Mouse (Mus musculus) heart, adult 8-10 months (tissue): ENCODE measurements around the gene Pzp. TPM values are rescaled to one million over a fixed set of nuclear protein-coding genes. Genes with fewer than 3 reads are reported as not detected.

ENCODE experiments used
- DNase-seq: peaks from one replicate; pipeline ENCODE4 v3.0.0; 2022; ENCODE audit warnings: low spot score
- total RNA-seq, 4 experiments: library from RNA; stranded (reverse); gene quantifications; 2 replicates each; pipeline ENCODE4 v1.2.4; 2022

Pzp gene
- total RNA-seq = 1 to 10 TPM; 2.2 to 3.6 (median 2.7) TPM

DNA sequence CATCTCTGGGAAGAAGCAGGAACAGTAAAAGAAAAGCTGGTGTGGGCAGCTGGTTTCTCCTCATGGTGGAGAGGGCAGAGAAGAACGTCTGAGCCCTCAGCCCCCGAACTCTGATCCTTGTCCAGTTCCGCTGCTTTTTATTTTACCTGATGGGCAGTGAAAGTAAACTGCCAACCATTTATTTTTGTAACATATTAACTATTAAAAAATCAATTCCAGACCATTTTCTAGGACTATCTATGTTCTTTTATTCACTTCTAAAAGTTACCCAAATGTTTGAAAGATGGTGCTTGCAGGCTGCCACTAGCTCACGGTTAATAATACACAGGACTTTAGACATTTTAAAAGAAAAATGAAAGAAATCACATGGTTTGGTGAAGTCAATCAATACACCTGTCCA lies at the start of gene Pzp:
Pzp (minus strand) TSS at position 120 of the 400 bp plus-strand sequence.
- DNase-seq = no peak

GRCm38 (mm10) chr6:128566589-128566988 lies 40.1 kb upstream of the Pzp start:
- no peak for DNase-seq

- DNase-seq = no peak
These were observed 27.5 kb upstream of the Pzp start for GRCm38 (mm10) chr6:128554049-128554448.

DNA sequence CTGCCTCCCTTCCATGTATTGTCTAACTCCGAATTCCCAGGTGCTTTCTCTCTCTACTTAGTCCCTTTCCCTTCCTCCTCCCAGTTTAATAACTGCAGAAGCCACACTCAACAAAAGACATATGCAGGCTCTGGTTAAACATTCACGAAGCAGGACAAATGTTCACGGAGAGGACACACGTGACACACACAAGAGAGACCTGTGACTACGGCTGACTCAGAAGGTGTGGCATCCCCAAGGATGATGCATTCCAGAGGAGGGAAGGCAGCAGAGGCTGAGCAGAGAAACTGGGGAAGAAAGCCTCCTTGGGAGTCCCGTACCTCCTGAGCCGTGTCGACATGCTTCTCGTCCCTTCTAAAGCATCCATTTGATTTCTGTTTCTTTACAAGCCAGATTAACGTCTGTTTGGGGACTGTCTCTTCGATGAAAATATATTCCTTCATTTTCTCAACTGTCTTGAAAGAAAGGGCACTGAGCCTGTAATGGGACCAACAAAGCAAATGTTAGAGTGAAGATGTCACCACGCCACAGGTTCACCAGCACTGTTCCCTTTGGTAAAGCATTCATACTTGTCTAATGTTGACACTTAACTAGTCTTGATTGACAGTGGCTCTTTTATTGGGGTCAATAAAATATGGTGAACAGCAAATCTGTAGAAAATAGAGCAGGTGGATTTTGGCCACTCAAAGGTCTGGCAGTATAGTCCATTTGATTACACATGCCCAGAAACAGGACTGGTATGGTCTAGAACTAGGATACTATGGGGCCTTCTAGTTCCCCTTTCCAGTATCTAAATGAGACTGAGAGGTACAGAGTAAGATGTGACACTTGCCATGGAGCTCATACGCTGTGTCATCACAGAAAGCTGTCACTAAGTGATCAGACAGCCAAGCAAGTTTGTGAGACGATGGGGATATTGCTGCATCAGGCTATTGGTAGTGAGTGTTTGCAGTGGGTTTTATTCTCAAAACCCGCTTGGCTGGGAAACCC lies 23.2 kb upstream of the Pzp start:
- no peak for DNase-seq

DNA sequence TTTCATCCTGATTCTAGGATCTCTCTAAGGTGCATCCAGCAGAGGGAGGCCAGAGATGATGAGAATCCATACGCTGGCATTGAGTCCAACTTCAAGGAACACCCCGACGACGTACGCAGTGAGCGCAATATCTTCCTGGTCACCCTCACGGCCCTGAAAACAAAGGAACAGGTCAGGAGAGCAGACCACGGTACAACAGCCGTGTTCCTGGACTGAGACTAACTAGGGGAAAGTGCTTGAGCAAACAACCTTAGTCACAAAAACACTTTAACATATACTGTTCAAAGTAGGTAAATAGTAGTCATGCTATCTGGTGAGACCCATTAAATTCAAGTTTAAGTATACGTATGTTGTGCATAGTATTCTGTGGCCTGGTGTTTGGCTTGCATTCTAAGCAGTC lies 22.0 kb upstream of the Pzp start:
- DNase-seq = no peak

DNA sequence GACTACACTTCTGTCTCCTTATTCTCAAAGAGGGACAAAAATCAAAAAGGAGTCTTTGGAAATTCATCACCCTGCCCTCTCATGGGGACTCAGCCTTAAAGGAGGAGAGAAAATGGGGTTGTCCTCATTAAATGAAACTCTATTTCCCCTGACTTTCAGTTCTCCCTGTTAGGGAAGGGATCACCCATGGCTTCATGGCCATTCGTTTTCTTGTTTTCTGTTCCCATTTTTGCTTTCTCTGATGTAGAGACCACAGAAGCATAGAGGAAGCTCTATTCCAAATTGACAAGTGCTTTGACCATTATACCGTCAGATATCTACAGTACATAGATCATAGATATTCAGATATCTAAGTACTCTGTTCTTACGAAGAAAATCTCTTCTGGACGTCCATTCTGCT lies 18.9 kb upstream of the Pzp start:
- no peak for DNase-seq

DNA sequence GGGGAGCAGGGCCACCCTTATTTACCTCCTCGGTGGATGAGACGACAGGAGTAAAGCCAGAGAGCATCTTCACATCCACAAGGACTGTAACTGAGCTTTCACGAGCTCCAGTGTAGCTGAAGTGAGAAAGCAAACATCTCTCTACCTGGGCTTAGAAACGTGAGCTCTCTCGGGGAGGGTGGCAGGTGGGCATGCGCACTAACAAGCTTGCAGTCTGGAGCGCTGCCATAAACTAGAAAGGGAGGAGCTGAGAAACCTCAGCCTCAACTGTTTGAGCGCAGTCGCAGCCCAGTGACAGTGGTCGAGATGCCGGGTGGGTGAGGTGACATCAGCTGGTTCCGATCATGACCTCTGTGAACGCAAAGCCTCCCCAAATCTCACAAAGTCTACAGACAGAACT lies 16.7 kb upstream of the Pzp start:
- no peak for DNase-seq

GRCm38 (mm10) chr6:128535250-128535649 lies 8.7 kb upstream of the Pzp start:
- DNase-seq = no peak

- DNase-seq = no peak
These were observed 6.8 kb upstream of the Pzp start for GRCm38 (mm10) chr6:128533296-128533695.

- DNase-seq = no peak
These were observed 6.2 kb upstream of the Pzp start for GRCm38 (mm10) chr6:128532701-128533100.

DNA sequence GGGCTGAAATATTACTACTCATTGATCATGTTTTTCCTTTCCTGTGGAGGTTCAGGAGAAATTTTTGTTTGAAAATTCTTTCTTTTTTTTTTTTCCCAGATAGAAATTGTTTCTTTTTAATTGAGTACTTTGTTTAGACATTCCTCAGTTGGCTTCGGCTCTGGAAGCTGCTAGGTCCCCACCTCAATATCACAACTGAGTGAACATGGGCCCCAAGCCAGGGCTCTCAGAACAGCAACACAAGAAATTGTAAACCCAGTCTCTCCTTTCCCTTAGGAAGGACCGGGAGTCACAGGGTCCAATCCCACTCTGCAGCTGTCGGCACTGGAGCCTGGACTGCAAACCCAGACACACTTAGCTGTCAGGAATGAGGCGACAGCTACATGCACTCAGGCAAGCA lies 2.0 kb upstream of the Pzp start:
- DNase-seq = no peak

- no peak for DNase-seq
These were observed 590 bp upstream of the Pzp start for GRCm38 (mm10) chr6:128527110-128527509.

DNA sequence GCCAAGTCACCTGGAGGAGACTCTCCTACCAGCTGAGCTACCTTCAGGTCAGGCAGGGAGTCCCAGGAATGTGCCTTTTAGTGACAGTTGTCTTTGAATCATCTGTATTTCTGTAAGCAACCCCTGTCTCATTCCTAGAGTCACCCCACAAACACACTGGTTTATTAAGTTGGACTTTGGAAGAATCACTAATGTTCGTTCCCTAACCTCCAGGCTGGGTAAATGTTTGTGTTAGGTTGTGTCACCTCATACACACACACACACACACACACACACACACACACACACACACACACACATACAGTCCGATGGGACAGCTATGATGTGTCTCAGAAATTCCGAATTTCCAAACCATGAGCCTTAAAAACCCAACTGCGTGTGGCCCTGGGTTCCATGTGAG lies 719 bp downstream of the Pzp start:
- DNase-seq = no peak

- DNase-seq = no peak
These were observed 3.2 kb downstream of the Pzp start for GRCm38 (mm10) chr6:128523360-128523759.

DNA sequence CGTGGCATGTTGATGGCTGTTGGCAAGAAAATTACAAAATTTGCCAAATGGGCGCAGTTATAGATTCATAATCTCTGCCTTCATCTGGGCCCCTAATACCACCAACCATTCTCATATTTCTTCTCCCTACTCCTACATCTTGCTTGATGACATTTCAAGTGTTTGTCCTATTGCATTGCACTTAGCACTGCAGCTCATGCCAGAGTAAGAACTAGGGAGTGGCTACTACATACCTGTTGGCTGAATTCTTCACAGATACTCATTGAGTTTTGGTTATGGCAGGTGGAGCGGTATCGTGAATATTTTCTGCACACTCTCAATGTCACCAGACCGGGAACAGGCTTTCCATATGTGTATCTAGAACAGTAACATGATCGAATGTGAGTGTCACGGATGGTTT lies 7.4 kb downstream of the Pzp start:
- no peak for DNase-seq

- DNase-seq = no peak
These were observed 20.8 kb downstream of the Pzp start for GRCm38 (mm10) chr6:128505676-128506236.

DNA sequence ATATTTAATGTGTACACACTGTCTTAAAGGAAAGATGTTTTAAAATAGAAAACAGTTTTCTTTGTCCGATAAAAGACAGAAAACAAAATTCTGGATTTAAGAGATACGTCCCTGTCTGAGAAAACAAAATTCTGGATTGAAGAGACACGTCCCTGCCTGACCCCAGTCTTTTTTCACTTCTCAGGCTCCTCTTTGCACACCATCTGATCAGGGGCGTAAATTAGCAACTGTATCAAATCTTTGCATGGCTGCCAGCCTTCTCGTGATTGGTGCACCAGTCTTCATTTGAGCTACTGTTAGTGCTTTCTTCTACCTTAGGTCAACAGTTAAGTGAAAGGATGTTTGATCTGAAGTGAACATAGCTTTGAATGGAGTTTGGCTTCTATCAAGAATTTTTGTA lies 21.8 kb downstream of the Pzp start:
- DNase-seq = no peak

DNA sequence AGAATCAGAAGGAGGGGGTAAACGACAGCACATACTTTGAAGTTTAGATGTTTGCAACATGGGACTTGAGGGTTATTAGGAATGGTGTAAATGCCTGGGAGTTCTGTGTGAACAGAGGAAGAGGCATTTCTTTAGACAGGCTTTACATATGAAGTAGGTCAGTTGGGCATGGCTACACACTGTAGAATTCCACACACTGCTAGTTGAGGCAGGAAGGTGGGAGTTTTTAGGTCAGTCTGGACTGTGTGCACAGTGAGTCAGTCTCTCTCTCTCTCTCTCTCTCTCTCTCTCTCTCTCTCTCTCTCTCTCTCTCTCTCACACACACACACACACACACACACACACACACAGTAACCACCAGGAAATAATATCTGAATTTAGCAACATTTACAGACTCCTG lies 31.2 kb downstream of the Pzp start:
- no peak for DNase-seq

- DNase-seq = peak; percentile 7
These were observed 31.7 kb downstream of the Pzp start for GRCm38 (mm10) chr6:128494646-128495331.

DNA sequence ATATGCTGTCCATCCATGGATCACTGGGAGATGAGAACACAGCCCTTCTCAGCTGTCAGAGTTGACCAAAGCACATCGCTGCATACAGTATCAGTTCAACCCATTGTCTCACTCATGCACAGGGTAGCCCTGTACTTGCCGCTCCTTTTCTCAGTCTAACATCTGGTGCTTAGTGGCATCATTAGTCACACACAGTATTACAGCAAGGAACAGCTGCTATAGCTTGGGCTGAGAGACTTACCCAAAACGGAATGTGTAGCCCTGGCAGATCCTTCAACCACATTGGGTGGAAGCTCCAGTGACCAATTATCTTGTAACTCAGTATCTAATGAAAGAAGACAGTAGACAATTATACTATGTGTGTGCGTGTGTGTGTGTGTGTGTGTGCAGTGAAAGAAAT lies 34.6 kb downstream of the Pzp start:
- DNase-seq = no peak

DNA sequence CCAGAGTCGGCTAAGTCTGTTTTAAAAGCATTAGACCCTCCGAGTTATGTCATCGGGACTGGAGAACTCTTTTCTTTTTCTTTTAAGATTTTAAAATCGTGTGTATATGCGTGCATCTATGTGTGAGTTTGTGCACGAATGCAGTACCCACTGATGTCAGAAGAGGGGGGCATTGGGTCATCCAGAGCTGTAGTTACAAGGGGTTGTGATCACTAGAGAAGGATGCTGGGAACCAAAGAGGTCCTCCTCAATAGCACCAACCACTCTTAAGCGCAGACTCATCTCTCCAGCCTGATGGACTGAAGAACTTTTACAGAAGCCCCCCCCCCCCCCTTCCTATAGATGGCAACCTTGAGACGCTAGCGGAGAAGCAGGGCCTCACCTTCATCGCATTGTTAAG lies 36.4 kb downstream of the Pzp start:
- no peak for DNase-seq

DNA sequence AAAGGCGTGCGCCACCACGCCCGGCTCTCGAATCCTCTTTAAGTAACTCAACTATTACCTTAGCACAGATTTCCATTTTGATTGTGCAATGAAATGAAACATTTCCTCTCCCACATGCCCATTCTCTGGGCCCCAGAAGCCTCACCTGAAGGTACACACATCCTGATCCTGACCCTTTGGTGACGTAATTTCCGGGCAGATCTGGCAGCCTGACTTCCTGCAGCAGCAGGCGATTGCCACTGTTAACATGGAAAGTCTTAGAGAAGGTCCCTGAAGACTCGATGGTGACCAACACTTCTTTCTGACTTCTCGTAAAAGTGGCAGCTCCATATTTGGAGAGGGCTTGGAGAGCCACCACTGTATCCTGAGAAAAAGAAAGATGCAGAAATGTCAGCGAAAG lies 38.8 kb downstream of the Pzp start:
- DNase-seq = no peak
